Mouse (Mus musculus): Measurements from ENCODE around the gene Hydin. TPM values are rescaled to one million over a fixed set of nuclear protein-coding genes. Genes with fewer than 3 reads are reported as not detected.
"Not testable (repeated sequence)": the region's sequence is repeated elsewhere in the genome, so short reads cannot be mapped to it uniquely, and the experiment has no call there.

Gene Hydin
- polyA plus RNA-seq, 1 experiment from 2014 or later: 0.17 TPM

DNA sequence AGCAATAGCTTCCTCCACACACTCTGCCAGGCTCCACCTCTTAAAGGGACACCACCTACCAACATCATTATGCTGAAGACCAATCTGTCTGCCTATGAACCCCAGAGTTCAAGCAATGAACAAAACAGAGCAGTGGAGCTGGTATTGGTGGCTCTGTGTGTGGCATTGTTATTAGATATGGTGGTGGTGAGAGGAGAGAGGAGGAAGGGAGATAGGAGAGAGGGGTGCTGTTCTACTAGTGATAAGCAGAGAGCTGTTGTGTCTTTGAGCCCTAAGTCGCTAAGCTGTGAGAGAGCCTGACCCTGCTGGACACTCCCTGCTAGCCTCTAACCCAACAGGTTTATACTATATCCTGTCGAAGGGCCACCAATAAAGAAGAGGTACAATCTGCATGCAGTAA, 45.9 kb downstream of the Hydin start:
- H3K27ac ChIP-seq (replicated peaks; ENCODE audit: low read depth, low read length): no peak overlapping the region
- no peak for ATAC-seq (replicated peaks; ENCODE audit: insufficient number of reproducible peaks, low FRiP score, low TSS enrichment, low read depth)
- H3K9ac ChIP-seq (replicated peaks; ENCODE audit: low read length): no peak overlapping the region
- 87% methylated on average over 2 of the region's 2 CpGs for WGBS
- no peaks in the 10 kb centered on the region for H3K36me3 ChIP-seq (replicated peaks; ENCODE audit: control insufficient read depth, insufficient read depth, low read depth, low read length)
- no peaks in the 10 kb centered on the region for H3K9me3 ChIP-seq (replicated peaks; ENCODE audit: control insufficient read depth, low read length)
- H3K27me3 ChIP-seq (ENCODE audit: control insufficient read depth, insufficient read depth, low read length): no peaks in the 10 kb centered on the region
- no peaks in the 10 kb centered on the region for H3K4me1 ChIP-seq (ENCODE audit: control insufficient read depth, insufficient read depth, low read length)
- H3K4me2 ChIP-seq (ENCODE audit: low read depth, low read length): no peak overlapping the region
- no peak overlapping the region for H3K4me3 ChIP-seq (ENCODE audit: low read depth, low read length)
- DNase-seq (ENCODE audit: low spot score): no peak

DNA sequence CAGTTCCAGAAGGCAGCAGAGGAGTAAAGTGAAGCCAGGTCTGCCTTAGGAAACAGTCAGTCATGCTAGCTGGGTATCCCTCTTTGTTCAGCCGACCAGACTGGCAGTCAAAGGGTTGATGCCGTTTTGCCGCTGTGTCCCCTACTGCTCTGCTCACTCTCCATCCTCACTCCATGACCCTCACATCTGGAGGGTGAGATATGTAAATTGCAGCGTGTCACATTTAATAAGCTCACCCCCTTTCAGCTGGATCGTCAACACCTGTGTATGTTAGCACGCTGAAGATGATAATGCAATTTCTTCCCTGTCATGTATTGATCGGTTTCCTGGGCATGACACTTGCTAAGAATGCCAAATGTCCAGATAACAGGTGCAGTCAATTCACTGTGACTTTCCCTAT, 49.0 kb downstream of the Hydin start:
- no peak overlapping the region for H3K4me3 ChIP-seq (ENCODE audit: low read depth, low read length)
- 53% methylated on average over 7 of the region's 7 CpGs for WGBS
- no peak for DNase-seq (ENCODE audit: low spot score)

DNA sequence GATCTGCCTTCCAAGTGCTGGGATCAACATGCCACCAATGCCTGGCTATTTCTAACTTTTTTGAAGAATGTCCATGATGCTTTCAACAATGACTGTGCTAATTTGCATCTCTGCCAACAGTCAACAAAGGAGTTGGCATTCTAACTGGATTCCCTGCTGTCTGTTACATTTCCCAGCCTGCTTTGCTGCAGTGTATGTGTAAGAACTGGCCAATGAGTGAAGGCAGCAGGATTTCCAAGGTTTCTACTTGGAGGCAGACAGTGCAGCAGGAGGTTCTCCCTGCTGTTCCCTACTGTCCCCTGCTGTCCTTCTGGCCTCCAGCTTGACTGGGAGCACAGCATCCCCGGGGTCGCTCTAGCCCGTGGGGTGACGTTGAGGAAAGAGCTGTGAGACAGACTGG, 52.8 kb downstream of the Hydin start:
- Histone ChIP-seq H3K27ac (replicated peaks; ENCODE audit: low read depth, low read length) (no peak overlapping the region), H3K9me3 (replicated peaks; ENCODE audit: control insufficient read depth, low read length) (no peaks in the 10 kb centered on the region), H3K9ac (replicated peaks; ENCODE audit: low read length) (no peak overlapping the region), H3K36me3 (replicated peaks; ENCODE audit: control insufficient read depth, insufficient read depth, low read depth, low read length) (no peaks in the 10 kb centered on the region), H3K4me2 (ENCODE audit: low read depth, low read length) (no peak overlapping the region), H3K27me3 (ENCODE audit: control insufficient read depth, insufficient read depth, low read length) (no peaks in the 10 kb centered on the region), H3K4me3 (ENCODE audit: low read depth, low read length) (no peak overlapping the region), H3K4me1 (ENCODE audit: control insufficient read depth, insufficient read depth, low read length) (no peaks in the 10 kb centered on the region)
- 63% methylated on average over 4 of the region's 4 CpGs for WGBS
- no peak for ATAC-seq (replicated peaks; ENCODE audit: insufficient number of reproducible peaks, low FRiP score, low TSS enrichment, low read depth)
- DNase-seq (ENCODE audit: low spot score): no peak

More for the DNA sequence above, 49.0 kb downstream of the Hydin start:
- ATAC-seq (replicated peaks; ENCODE audit: insufficient number of reproducible peaks, low FRiP score, low TSS enrichment, low read depth): no peak
- no peaks in the 10 kb centered on the region for H3K27me3 ChIP-seq (ENCODE audit: control insufficient read depth, insufficient read depth, low read length)
- no peak overlapping the region for H3K4me2 ChIP-seq (ENCODE audit: low read depth, low read length)
- H3K27ac ChIP-seq (replicated peaks; ENCODE audit: low read depth, low read length): no peak overlapping the region
- no peaks in the 10 kb centered on the region for H3K4me1 ChIP-seq (ENCODE audit: control insufficient read depth, insufficient read depth, low read length)
- H3K9ac ChIP-seq (replicated peaks; ENCODE audit: low read length): no peak overlapping the region
- H3K36me3 ChIP-seq (replicated peaks; ENCODE audit: control insufficient read depth, insufficient read depth, low read depth, low read length): no peaks in the 10 kb centered on the region
- no peaks in the 10 kb centered on the region for H3K9me3 ChIP-seq (replicated peaks; ENCODE audit: control insufficient read depth, low read length)

DNA sequence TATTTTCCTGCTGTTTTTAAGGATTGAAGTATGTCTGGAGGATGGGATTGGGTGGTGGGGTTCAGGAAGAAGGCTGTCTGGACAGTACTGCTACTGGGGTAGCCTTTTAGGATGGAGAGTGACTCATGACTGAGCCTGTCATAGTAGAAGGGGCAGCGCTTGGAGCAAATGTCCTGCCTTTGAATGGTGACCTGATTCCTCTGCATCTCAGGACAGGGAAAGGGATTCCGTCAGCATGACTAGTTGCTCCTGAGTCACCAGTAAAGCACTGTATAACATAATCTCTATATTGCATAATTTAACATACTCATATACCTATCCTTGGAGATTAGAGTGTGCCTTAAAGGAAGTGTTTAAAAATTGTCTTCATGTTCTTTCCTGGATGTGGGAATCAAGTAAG, 54.7 kb downstream of the Hydin start:
- no peak for DNase-seq (ENCODE audit: low spot score)
- H3K9me3 ChIP-seq (replicated peaks; ENCODE audit: control insufficient read depth, low read length): no peaks in the 10 kb centered on the region
- H3K9ac ChIP-seq (replicated peaks; ENCODE audit: low read length): no peak overlapping the region
- 71% methylated on average over 2 of the region's 2 CpGs for WGBS
- no peak overlapping the region for H3K27ac ChIP-seq (replicated peaks; ENCODE audit: low read depth, low read length)
- H3K36me3 ChIP-seq (replicated peaks; ENCODE audit: control insufficient read depth, insufficient read depth, low read depth, low read length): no peaks in the 10 kb centered on the region
- H3K27me3 ChIP-seq (ENCODE audit: control insufficient read depth, insufficient read depth, low read length): no peaks in the 10 kb centered on the region
- no peak overlapping the region for H3K4me2 ChIP-seq (ENCODE audit: low read depth, low read length)
- ATAC-seq (replicated peaks; ENCODE audit: insufficient number of reproducible peaks, low FRiP score, low TSS enrichment, low read depth): no peak
- no peaks in the 10 kb centered on the region for H3K4me1 ChIP-seq (ENCODE audit: control insufficient read depth, insufficient read depth, low read length)
- no peak overlapping the region for H3K4me3 ChIP-seq (ENCODE audit: low read depth, low read length)

DNA sequence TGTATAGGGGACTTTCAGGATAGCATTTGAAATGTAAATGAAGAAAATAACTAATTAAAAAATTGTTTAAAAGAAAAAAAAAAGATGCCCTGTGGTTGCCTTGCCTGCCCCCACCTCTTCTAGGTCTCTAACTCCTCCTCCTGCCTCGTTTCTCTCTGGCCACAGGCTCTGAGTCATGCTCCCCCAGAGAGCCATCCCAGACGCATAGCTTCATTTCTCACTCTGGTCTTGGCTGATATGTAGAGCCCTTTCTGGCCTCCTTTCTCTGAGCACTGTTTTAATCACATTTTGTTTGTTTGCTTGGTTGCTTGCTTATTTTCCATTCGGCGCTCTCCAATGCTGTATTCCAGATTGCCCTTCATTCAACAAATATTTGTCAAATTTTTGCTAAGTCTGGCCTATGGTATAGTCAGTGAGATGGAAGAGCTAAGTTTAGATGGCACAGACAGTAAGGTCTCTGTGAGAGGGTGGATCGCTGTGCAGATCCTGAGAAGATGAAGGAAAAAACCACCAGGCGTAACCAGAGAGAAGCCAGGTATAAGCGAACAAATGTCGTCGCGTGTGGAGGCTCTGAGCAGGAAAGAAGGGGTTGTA, 57.3 kb downstream of the Hydin start:
- DNase-seq (ENCODE audit: low spot score): no peak

DNA sequence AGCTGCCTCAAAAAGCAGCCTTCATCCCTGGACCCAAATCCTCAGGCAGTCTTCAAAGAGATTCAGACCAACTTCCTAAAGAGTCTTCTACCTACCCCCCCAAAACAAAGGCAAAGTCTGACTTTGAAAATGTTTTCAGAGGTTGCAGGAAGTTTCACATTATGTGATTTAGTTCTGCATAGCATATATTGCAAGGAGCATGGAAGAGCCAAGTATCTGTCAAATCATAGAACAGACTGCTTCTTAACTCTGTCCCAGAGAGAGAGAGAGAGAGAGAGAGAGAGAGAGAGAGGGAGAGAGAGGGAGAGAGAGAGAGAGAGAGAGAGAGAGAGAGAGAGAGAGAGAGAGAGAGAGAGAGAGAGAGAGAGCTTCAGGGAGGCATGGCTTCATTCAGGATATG, 60.3 kb downstream of the Hydin start:
- H3K4me2 ChIP-seq (ENCODE audit: low read depth, low read length); H3K27me3 ChIP-seq (ENCODE audit: control insufficient read depth, insufficient read depth, low read length); DNase-seq (ENCODE audit: low spot score); H3K9me3 ChIP-seq (replicated peaks; ENCODE audit: control insufficient read depth, low read length); H3K4me1 ChIP-seq (ENCODE audit: control insufficient read depth, insufficient read depth, low read length); ATAC-seq (replicated peaks; ENCODE audit: insufficient number of reproducible peaks, low FRiP score, low TSS enrichment, low read depth); H3K36me3 ChIP-seq (replicated peaks; ENCODE audit: control insufficient read depth, insufficient read depth, low read depth, low read length); H3K27ac ChIP-seq (replicated peaks; ENCODE audit: low read depth, low read length); H3K9ac ChIP-seq (replicated peaks; ENCODE audit: low read length); H3K4me3 ChIP-seq (ENCODE audit: low read depth, low read length): not testable (repeated sequence)

More for the DNA sequence above, 57.3 kb downstream of the Hydin start:
- 85% methylated on average over 10 of the region's 10 CpGs for WGBS
- Histone ChIP-seq H3K27me3 (ENCODE audit: control insufficient read depth, insufficient read depth, low read length) (no peaks in the 10 kb centered on the region), H3K4me2 (ENCODE audit: low read depth, low read length) (no peak overlapping the region), H3K27ac (replicated peaks; ENCODE audit: low read depth, low read length) (no peak overlapping the region), H3K4me3 (ENCODE audit: low read depth, low read length) (no peak overlapping the region), H3K9ac (replicated peaks; ENCODE audit: low read length) (no peak overlapping the region), H3K36me3 (replicated peaks; ENCODE audit: control insufficient read depth, insufficient read depth, low read depth, low read length) (no peaks in the 10 kb centered on the region), H3K4me1 (ENCODE audit: control insufficient read depth, insufficient read depth, low read length) (no peaks in the 10 kb centered on the region), H3K9me3 (replicated peaks; ENCODE audit: control insufficient read depth, low read length) (no peaks in the 10 kb centered on the region)
- no peak for ATAC-seq (replicated peaks; ENCODE audit: insufficient number of reproducible peaks, low FRiP score, low TSS enrichment, low read depth)

DNA sequence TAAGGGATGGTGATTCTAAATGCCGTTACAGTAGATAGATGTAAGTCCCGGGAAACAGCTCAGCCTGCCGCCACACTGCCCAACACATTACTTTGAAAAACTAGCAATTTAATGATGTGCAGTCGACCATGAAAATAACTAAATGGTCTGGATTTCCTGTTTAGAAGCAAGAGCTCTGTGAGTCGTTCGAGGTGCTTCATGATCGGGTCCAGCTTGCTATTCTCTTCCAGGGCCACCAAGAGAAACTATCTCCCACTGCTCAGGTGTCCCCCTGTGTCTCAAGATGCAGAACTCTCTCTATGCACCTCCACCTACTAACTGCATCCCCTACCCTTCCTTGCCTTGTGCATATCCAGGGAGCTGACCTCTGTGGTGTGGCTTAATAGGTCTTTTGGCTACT, 66.6 kb downstream of the Hydin start:
- DNase-seq (ENCODE audit: low spot score) (no peak), ATAC-seq (replicated peaks; ENCODE audit: insufficient number of reproducible peaks, low FRiP score, low TSS enrichment, low read depth) (no peak)
- no peak overlapping the region for H3K9ac ChIP-seq (replicated peaks; ENCODE audit: low read length)
- H3K36me3 ChIP-seq (replicated peaks; ENCODE audit: control insufficient read depth, insufficient read depth, low read depth, low read length): no peaks in the 10 kb centered on the region
- no peaks in the 10 kb centered on the region for H3K4me1 ChIP-seq (ENCODE audit: control insufficient read depth, insufficient read depth, low read length)
- WGBS: 66% methylated on average over 7 of the region's 7 CpGs
- H3K27ac ChIP-seq (replicated peaks; ENCODE audit: low read depth, low read length): no peak overlapping the region
- no peak overlapping the region for H3K4me3 ChIP-seq (ENCODE audit: low read depth, low read length)
- no peak overlapping the region for H3K4me2 ChIP-seq (ENCODE audit: low read depth, low read length)
- no peaks in the 10 kb centered on the region for H3K27me3 ChIP-seq (ENCODE audit: control insufficient read depth, insufficient read depth, low read length)
- H3K9me3 ChIP-seq (replicated peaks; ENCODE audit: control insufficient read depth, low read length): no peaks in the 10 kb centered on the region

DNA sequence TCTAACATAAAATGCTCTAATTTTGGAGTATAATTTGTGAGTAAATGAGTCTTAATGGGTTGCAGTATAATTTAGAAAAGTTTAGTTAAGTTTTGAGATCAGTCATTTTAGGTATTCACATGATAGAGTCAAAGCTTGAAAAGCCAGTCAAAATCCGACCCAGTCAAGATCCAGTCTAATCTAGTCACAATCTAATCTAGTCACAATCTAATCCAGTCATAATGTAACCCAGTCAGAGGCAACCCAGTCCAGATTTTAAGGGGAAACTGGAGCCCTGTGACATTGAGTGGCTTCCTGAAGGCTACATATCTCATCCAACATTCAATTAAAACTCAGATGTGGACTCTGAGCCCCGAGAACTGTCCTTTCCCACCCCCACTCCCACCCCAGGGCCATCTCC, 72.7 kb downstream of the Hydin start:
- no peaks in the 10 kb centered on the region for H3K9me3 ChIP-seq (replicated peaks; ENCODE audit: control insufficient read depth, low read length)
- no peak overlapping the region for H3K4me3 ChIP-seq (ENCODE audit: low read depth, low read length)
- H3K9ac ChIP-seq (replicated peaks; ENCODE audit: low read length): no peak overlapping the region
- no peaks in the 10 kb centered on the region for H3K27me3 ChIP-seq (ENCODE audit: control insufficient read depth, insufficient read depth, low read length)
- no peak for DNase-seq (ENCODE audit: low spot score)
- 66% methylated on average over 2 of the region's 2 CpGs for WGBS
- H3K27ac ChIP-seq (replicated peaks; ENCODE audit: low read depth, low read length): no peak overlapping the region
- H3K4me1 ChIP-seq (ENCODE audit: control insufficient read depth, insufficient read depth, low read length): no peaks in the 10 kb centered on the region
- no peak for ATAC-seq (replicated peaks; ENCODE audit: insufficient number of reproducible peaks, low FRiP score, low TSS enrichment, low read depth)
- no peak overlapping the region for H3K4me2 ChIP-seq (ENCODE audit: low read depth, low read length)
- no peaks in the 10 kb centered on the region for H3K36me3 ChIP-seq (replicated peaks; ENCODE audit: control insufficient read depth, insufficient read depth, low read depth, low read length)
